21 mouse cellular contexts compared by ENCODE assay signal in genomic region chr14:30184013-30184412, GRCm38 (mm10).
A peak's percentile ranks its signal among the peaks of the same experiment; 100 is the strongest.
DNase-seq lines count a peak whose midpoint lies in the region; ATAC-seq and TF ChIP-seq lines count a peak whose summit lies in the region.
"Had no signal": no experiment of that assay in that cellular context is flagged by ENCODE, and none has a peak within 500 bp of the region (broad histone marks: within the 10 kb centered on the region; RNA-seq: fewer than 3 reads in every experiment).

No protein-coding gene starts in this region.

- ATAC-seq in neutrophil, adult 5-6 weeks (ENCODE audit: extremely low read depth, insufficient number of reproducible peaks, low FRiP score, poor library complexity, severe bottlenecking), result 0 out of 2 replicates have a peak, but pooled peaks have one; percentile 33
- ATAC-seq: forebrain, embryonic 14.5 days; hindbrain, postnatal 0 days had no signal

- H3K4me3 ChIP-seq in spleen, adult 2 months (ENCODE audit: extremely low read depth, insufficient read depth, insufficient read length), result no peak overlapping the region
- no peak overlapping the region for H3K4me3 ChIP-seq in cerebellum, adult 2 months (replicated peaks; ENCODE audit: insufficient read depth, low read depth, low read length)
- H3K4me3 ChIP-seq: embryonic facial prominence, embryonic 15.5 days; erythroblast, embryonic 14.5 days; forebrain, embryonic 10.5 days; heart, adult 2 months; heart, embryonic 15.5 days; hindbrain, embryonic 13.5 days had no signal

- no peak for TF ChIP-seq POLR2A in spleen, adult 2 months (IDR thresholded peaks at IDR 0.05; ENCODE audit: low read depth, low read length)
- no peak for TF ChIP-seq POLR2A in cerebellum, adult 2 months (IDR thresholded peaks at IDR 0.05; ENCODE audit: borderline replicate concordance, insufficient read depth, low read length)

- WGBS in spleen, adult 2 months, result 47% methylated on average over 5 of the region's 5 CpGs
- 90% methylated on average over 5 of the region's 5 CpGs for WGBS in cerebellum, adult 2 months

- DNase-seq in spleen, adult 2 months (ENCODE audit: low read depth in 1 of 2, low spot score in 2 of 2), result peak in 1 of 2 experiments; percentile 7
- no peak for DNase-seq in spleen, adult 18-20 months
- DNase-seq in B cell, adult 2 months, result peak; percentile 36 to 43
- DNase-seq in frontal cortex, postnatal 14 days (ENCODE audit: low spot score in 2 of 2), result no peak
- no peak for DNase-seq in gastrocnemius, postnatal 25 days
- DNase-seq in cerebellum, adult 2 months, result no peak
- DNase-seq: adrenal gland, postnatal 10 days; cerebellum, adult 11-12 months; cerebellum, adult 9-11 months; cerebellum, postnatal 36 days; gastrocnemius, postnatal 10 days; heart, adult 2 months; heart, postnatal 14 days had no signal

- no peak for TF ChIP-seq CTCF in spleen, adult 2 months (IDR thresholded peaks at IDR 0.05; ENCODE audit: extremely low read depth, insufficient read depth, insufficient read length, insufficient replicate concordance)
- no peak for TF ChIP-seq CTCF in cerebellum, adult 2 months (IDR thresholded peaks at IDR 0.05; ENCODE audit: borderline replicate concordance, insufficient read depth, low read depth, low read length)

- peaks cover 15% of the 10 kb centered on the region; the same call in 1 of the 2 replicates for H3K4me1 ChIP-seq in spleen, adult 2 months (ENCODE audit: control insufficient read depth, insufficient read depth, insufficient read length)
- no peaks in the 10 kb centered on the region for H3K4me1 ChIP-seq in cerebellum, adult 2 months (ENCODE audit: control insufficient read depth, insufficient read depth, low read length)
- H3K4me1 ChIP-seq: forebrain, embryonic 10.5 days; heart, embryonic 15.5 days; hindbrain, embryonic 13.5 days had no signal

- H3K27me3 ChIP-seq in spleen, adult 2 months (ENCODE audit: control insufficient read depth, insufficient read depth, low read length), result no peaks in the 10 kb centered on the region
- H3K27me3 ChIP-seq in cerebellum, adult 2 months (ENCODE audit: control insufficient read depth, insufficient read depth, low read length), result no peaks in the 10 kb centered on the region
- H3K27me3 ChIP-seq: embryonic facial prominence, embryonic 15.5 days; heart, embryonic 15.5 days; hindbrain, embryonic 13.5 days had no signal

- H3K36me3 ChIP-seq in spleen, adult 2 months (ENCODE audit: control insufficient read depth, insufficient read depth, low read length), result no peaks in the 10 kb centered on the region
- H3K36me3 ChIP-seq: embryonic facial prominence, embryonic 15.5 days; forebrain, embryonic 10.5 days; heart, embryonic 15.5 days; hindbrain, embryonic 13.5 days had no signal

- H3K27ac ChIP-seq in spleen, adult 2 months (ENCODE audit: insufficient read depth, low read length), result peak overlapping the region; percentile 83
- no peak overlapping the region for H3K27ac ChIP-seq in cerebellum, adult 2 months (ENCODE audit: insufficient read depth, low read length)
- H3K27ac ChIP-seq: forebrain, embryonic 10.5 days; heart, adult 2 months; heart, embryonic 15.5 days; hindbrain, embryonic 13.5 days; hindbrain, postnatal 0 days had no signal

Comparison
In these comparisons a context has a peak if more than half of its experiments do, and no peak if none do; other contexts are left out.
1. DNase-seq: peak in B cell, adult 2 months (2 of 2); none in spleen, adult 18-20 months (0 of 2), frontal cortex, postnatal 14 days (0 of 2), gastrocnemius, postnatal 25 days (single experiment) and cerebellum, adult 2 months (0 of 2).